Mouse (Mus musculus) brain, embryonic 18.5 days (tissue): ENCODE data around the gene Tmem80.
A peak's percentile ranks its signal among the peaks of the same experiment; 100 is the strongest.

Source experiments
- DNase-seq: peaks from one replicate; pipeline ENCODE4 v3.0.0-alpha.2; 2012; ENCODE audit warnings: low read depth, low spot score

The Tmem80 gene

DNA sequence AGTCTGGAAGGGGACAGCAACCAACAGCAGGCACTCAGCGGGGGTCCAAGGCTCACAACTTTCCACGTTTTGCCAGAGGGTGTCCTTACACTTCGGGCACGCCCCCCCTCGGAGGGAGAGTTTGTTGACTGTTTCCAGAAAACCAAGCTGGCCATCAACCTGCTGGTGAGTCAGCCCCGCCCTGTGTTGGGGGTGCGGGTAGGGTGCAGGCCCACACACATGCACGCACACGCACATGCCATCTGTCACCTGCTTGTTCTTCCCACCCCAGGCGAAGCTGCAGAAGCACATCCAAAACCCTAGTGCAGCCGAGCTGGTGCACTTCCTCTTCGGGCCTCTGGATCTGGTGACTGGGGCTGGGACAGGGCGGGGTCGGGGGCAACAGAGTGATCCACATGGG lies 29.4 kb downstream of the Tmem80 start:
- no peak for DNase-seq

DNA sequence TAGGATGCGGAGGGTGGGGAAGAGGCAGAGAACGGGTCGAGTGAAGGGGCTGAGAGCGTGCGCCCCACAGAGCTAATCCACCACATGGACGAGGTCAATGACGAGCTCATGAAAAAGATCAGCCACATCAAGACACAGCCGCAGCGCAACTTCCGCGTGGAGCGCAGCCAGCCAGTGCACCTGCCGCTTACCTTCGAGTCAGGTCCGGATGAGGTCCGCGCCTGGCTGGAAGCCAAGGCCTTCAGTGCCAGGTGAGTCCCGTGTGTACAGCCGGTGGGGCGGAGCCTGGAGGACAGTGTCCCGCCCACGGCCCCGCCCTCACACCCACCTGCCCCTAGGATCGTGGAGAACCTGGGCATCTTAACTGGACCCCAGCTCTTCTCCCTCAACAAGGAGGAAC lies 34.0 kb downstream of the Tmem80 start:
- DNase-seq, result no peak

DNA sequence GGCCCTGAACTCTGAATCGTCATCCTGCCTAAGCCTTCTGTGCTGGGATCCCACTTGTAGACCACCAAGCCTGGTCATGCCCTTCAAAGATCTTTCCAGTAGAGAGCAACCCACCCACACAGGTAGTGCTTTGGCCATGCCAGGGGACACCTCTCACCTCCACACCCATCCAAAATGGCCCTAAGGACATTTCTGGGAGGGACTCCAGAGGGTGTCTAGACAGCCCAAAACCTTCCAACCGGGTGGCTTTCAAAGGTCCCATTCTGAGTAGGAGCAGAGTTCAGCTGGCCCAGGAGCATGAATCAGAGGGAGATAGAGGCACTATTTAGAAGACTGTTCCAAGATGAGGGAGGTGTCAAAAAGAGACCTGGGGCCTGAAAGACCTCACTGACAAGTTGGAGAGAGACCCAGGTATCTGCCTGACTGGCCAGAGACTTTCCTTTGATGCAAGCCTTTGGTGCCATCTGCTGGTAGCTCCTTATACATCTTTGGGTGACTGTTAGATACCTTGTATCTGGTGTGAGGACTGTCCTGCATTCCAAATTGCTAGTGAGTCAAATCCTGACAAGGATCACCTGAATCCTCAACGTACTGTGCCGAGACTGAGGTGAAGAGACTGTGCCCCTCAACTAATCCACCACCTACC lies 35.7 kb downstream of the Tmem80 start:
- DNase-seq, result peak; percentile 22

DNA sequence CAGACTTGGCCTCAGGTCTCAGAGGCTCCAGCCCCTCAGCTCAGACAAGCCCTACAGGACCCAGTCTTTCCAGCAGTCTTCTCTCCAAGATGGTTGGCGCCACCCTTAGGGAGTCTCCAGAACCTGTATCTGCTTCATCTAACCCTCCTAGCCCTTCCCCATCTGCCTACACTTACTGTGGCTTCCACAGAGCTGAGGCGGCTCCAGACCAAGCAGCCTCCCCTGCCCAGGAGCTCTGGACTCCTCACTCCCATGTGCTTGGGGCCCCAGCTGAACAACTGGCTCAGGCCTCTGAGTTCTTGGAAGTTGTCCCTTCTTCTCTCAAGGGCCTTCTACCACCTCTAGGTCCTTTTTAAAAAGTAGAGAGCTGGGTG lies 36.2 kb downstream of the Tmem80 start:
- DNase-seq, result no peak

DNA sequence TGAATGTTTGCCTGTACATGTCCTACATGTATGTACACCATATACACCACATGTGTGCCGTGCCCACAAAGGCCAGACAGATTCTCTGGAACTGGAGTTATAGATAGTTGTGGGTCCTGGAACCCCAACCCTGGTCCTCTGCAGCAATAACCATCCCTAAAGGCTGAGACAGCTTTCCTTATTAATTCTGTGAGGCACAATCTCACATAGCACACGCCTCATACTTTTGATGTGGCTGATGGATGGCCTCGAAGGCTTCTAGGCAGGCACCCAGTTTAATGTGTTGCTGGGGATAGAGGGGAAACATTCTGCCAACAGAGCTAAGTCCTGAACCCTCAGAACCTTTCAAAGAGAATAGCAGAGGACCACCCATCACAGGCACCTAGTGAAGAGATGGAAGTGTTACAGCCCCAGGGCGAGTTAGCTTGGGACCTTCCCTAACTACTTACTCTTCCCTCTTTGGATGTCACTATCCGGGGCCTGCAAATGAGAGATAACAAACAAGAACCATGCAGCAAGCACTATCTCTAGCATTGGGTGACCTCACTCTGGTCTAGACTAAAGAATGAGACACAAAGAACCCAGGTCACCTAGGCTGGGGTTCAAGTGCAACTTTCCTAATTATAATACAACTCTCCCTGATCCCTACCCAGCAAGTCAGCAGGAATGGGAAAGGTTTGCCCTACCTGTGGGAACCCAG lies 37.0 kb downstream of the Tmem80 start:
- no peak for DNase-seq

DNA sequence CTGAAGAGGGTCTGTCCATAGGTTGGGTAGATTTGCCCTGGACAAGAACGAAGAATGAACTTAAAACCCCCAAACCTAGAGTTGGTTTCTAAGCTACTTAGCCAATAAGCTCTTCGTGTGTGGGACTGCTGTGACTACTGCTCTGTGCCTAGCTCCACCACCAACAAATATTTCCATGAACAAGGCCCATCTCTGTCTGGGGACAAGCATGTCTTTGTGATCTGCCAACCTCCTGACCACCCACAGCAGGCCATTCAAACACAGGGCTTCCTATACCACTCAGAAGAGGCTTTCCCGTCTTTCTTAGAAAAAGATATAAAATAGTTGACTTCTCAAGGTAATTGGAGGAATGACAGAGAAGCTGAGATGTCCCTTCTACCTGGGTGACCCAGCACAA lies 37.5 kb downstream of the Tmem80 start:
- no peak for DNase-seq

DNA sequence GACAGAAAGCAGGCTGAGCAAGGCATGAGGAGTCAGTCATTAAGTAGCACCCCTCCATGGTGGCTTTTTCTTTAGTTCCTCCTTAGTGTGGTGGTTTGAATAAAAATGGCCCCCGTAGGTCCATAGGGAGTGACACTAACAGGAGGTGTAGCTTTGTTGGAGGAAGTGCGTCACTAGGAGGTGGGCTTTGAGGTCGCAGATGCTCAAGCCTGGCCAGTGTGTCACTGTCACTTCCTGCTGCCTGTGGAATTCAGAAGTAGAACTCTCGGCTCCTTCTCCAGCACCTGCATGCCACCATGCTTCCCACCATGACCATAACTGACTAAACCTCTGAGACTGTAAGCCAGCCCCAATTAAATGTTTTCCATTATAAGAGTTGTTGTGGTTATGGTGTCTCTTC lies 39.8 kb downstream of the Tmem80 start:
- no peak for DNase-seq

DNA sequence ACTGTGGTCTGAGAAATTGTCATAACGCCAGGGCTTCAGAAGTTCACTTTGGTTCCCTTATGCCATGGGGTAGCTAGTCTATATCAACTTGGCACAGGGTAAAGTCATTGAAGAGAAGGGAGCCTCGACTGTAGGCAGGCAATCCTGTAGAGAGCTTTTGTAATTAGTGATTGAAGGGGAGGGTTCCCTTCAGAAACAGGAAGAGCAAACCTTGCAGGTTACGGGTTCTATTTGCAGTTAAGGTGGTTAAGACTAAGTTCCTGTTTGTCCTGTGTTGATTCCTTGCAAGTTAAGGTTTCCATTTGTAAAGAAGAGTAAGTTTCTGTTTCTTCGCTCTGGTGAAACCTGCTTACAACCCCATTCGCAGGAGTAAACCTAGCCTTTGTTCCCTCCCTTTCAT lies 42.4 kb downstream of the Tmem80 start:
- no peak for DNase-seq

DNA sequence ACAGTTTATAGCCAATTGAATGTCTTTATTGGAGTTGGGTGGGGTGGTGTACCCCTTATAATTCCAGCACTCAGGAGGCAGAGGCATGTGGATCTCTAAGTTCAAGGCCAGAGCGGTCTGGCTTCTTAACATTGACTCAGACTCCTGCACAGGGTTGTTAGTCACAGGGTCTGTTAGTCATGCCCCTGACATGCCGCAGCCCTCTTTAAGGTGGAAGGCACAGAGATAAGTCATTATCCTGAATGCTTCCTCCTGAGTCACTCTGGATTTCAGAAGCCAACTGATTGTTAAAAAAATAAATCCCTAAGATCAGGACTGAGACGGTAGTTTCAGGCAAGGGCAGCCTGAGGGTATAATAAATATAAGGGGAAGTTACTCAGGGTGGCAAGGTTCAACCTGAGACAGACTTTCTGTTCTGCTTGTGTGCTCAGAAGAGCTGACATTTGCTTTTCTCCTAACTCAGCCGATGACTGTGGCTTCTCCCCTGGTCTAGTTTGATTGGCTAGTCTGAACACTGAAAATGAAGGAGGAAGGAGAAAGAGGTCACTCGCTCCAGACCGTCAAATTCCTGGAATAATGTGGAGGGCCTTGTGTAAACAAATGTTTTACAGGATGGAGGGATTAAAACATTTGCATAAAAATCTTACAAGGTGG lies 44.5 kb downstream of the Tmem80 start:
- DNase-seq, result no peak

DNA sequence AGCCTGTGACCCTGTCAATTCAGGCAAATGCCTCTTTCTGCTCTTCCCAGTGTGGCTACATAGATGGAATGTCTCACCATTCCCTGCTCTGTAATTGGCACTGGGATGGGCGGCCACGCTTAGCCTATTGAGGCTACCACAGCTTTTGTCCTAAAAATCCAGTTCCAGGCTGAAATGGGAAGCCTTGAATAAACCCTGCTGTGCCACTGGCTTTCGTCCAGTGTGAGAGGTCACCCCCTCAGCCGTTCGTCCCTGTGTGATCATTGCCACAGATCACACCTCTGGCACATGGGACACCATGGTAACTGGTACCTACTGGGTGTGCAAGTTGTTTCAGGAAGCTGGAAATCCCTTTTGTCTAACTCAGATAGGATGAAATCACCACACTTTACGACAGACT lies 46.1 kb downstream of the Tmem80 start:
- DNase-seq, result no peak

DNA sequence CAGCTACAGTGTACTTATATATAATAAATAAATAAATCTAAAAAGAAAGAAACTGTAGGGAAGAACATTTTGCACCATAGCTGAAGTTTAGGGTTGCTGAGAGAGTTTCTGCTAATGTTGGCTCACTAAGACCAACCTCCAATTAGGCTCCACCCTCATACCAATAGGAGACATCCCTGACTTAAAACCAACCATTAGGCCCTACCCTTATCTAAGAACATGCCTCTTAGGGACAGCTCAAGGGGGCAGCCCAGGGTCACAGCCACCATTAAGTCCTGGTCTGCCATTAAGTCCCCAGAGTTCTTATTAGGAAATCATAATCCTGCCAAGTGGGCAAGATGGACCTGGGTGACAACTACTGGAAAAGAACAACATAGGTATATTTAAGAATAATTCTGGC lies 46.9 kb downstream of the Tmem80 start:
- DNase-seq, result no peak

DNA sequence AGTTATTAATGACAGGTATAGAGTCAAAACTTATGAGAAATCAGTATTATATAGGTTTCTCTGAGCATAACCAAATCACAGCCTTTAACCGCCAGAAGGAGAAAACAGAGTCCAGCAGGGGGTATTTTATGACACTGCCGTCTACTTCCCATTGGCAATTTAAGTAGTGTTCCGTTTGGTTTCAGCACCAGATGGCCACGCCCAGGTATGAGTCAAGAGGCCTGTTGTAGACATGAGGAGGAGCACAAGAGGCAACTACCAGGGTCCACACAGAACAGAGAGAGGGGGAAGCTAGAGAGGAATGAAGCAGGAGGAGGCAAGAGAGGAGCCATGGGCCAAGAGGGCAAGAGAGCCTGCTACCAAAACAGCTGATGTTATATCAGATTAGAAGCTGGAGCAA lies 52.0 kb downstream of the Tmem80 start:
- DNase-seq, result no peak

DNA sequence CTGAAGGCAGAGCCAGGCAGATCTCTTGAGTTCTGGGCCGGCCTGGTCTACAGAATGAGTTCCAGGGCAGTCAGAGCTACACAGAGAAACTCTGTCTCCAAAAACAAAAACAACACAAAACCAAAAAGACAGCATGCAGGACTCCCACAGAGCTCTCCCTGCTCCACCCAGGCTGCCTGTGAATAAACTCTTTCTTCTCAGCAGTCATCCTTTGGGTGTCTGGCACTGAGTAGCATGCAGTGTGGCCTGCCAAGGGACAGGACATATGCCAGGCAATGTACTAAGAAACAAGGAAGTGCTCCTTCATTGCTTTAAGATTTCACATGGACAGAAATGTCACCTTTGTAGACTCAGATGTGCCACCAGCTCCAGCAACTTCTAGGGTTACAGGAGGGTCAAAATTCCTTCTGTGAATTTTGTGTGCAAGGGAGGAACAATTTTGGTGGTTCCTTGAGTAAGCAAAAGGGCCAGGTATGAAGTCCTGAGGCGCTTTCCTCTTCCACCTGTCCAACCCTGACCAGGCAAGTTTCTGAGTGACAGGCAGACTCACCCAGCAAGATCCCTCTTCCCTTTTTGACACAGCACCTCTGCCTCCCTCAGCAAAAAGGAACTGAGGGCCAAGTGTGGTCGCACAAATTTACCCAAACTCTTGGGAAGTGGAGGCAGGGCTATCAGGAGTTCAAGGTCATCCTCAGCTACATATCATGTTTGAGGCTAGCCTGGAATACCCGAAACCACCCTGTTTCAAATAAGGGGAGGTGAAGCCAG lies 53.7 kb downstream of the Tmem80 start:
- no peak for DNase-seq
